Mouse (Mus musculus) spleen, adult 2 months (tissue): ENCODE measurements around the gene Igf2bp1.

ENCODE experiments used
- CTCF ChIP-seq: fragments of 200-500 bp; IDR thresholded peaks from 2 replicates; pipeline ENCODE4 v1.5.1; 2011; ENCODE audit warnings: mild to moderate bottlenecking, inconsistent platforms; ENCODE audit not compliant: insufficient read depth, insufficient read length, insufficient replicate concordance; ENCODE audit errors: extremely low read depth
- POLR2A ChIP-seq: fragments of 200-500 bp; IDR thresholded peaks from 2 replicates; pipeline ENCODE4 v1.6.1; 2011; ENCODE audit warnings: low read depth, low read length, inconsistent platforms

DNA sequence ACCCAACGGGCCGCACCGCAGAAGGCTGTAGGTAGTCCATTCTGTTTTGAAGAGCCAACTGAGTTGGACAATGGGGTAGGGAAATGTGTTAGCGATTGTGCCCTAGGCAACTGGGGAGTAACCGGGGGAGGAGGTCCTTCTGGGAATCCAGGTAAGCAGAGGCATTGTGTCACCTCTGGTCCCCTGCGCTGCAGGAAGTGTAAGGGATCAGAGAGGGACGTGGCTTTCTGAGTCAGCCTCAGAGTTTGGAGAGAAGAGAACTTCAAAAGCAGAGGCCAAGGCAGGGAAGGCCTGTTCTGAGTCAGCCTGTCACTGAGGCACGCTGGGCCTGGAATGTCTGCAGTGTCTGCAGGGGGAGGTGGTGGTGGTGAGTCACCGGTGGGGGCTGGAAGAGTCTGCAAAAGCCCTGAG, 12.2 kb upstream of the Igf2bp1 start:
- TF ChIP-seq POLR2A = no peak
- TF ChIP-seq CTCF = no peak
